Mouse (Mus musculus) heart, adult 18-20 months (tissue): ENCODE results near the gene Ifna7. TPM values are rescaled to one million over a fixed set of nuclear protein-coding genes. Genes with fewer than 3 reads are reported as not detected.
"Not testable (repeated sequence)": the region's sequence is repeated elsewhere in the genome, so short reads cannot be mapped to it uniquely, and the experiment has no call there.

Experiments used
- DNase-seq, 2 experiments: peaks; one replicate each; pipeline ENCODE4 v3.0.0; 2021 to 2022; ENCODE audit warnings: mixed read lengths in 1 of 2
- long read RNA-seq, 2 experiments: library from polyadenylated mRNA; stranded (forward); transcript quantifications; one replicate each; pipeline ENCODE4 v2.0.0; 2021
- total RNA-seq, 2 experiments: library from RNA; stranded (reverse); gene quantifications; 2 replicates each; pipeline ENCODE4 v1.2.3; 2021

The Ifna7 gene
- not detected for total RNA-seq
- long read RNA-seq, experiment 1 = 0 reads
- long read RNA-seq, experiment 2 = 0 reads

GRCm38 (mm10) chr4:88815928-88816327, at the start of gene Ifna7:
Gene Ifna7 (plus strand): TSS chr4:88816228.
- no peak for DNase-seq

GRCm38 (mm10) chr4:88773534-88773933, 42.5 kb upstream of the Ifna7 start, which contains the start of gene Gm13290:
Gene Gm13290 (plus strand): TSS chr4:88773834.
- DNase-seq = not testable (repeated sequence)

GRCm38 (mm10) chr4:88776622-88777021, 39.4 kb upstream of the Ifna7 start, which contains the start of gene Gm13289:
Gene Gm13289 (plus strand): TSS chr4:88776922.
- not testable (repeated sequence) for DNase-seq

- not testable (repeated sequence) for DNase-seq
Observed at GRCm38 (mm10) chr4:88779550-88779949, 36.5 kb upstream of the Ifna7 start, which contains the start of gene Gm13272. Gene Gm13272 (plus strand): TSS chr4:88779850.

- DNase-seq = peak in 1 of 2 experiments; percentile 7
Observed at GRCm38 (mm10) chr4:88780320-88780719, 35.7 kb upstream of the Ifna7 start.

GRCm38 (mm10) chr4:88781831-88782230, 34.2 kb upstream of the Ifna7 start, which contains the start of gene Ifnz:
Gene Ifnz (plus strand): TSS chr4:88782131.
- DNase-seq = not testable (repeated sequence)

- peak; percentile 7 to 47 for DNase-seq
Observed at GRCm38 (mm10) chr4:88782335-88782734, 33.7 kb upstream of the Ifna7 start.

GRCm38 (mm10) chr4:88785409-88785808, 30.6 kb upstream of the Ifna7 start, which contains the start of gene Gm13276:
Gene Gm13276 (plus strand): TSS chr4:88785709.
- DNase-seq = not testable (repeated sequence)

- DNase-seq = peak; percentile 66 to 83
Observed at GRCm38 (mm10) chr4:88788402-88788801, 27.6 kb upstream of the Ifna7 start, which contains the start of gene Gm13277. Gene Gm13277 (plus strand): TSS chr4:88788632.

- not testable (repeated sequence) for DNase-seq
Observed at GRCm38 (mm10) chr4:88791250-88791649, 24.8 kb upstream of the Ifna7 start, which contains the start of gene Gm13278. Gene Gm13278 (plus strand): TSS chr4:88791550.

GRCm38 (mm10) chr4:88793936-88794675, 21.9 kb upstream of the Ifna7 start, which contains the start of gene Gm13275:
Gene Gm13275 (plus strand): TSS chr4:88794487.
- peak; percentile 71 to 94 for DNase-seq

GRCm38 (mm10) chr4:88797097-88797496, 18.9 kb upstream of the Ifna7 start, which contains the start of gene Gm13279:
Gene Gm13279 (plus strand): TSS chr4:88797397.
- not testable (repeated sequence) for DNase-seq

GRCm38 (mm10) chr4:88799365-88799764, 16.7 kb upstream of the Ifna7 start, which contains the start of gene Gm13285:
Gene Gm13285 (plus strand): TSS chr4:88799665.
- not testable (repeated sequence) for DNase-seq

GRCm38 (mm10) chr4:88802954-88803353, 13.1 kb upstream of the Ifna7 start, which contains the start of gene Gm13287:
Gene Gm13287 (plus strand): TSS chr4:88803254.
- not testable (repeated sequence) for DNase-seq

GRCm38 (mm10) chr4:88805231-88805630, 10.8 kb upstream of the Ifna7 start, which contains the start of gene Gm13288:
Gene Gm13288 (plus strand): TSS chr4:88805531.
- DNase-seq = not testable (repeated sequence)

- peak; percentile 18 to 44 for DNase-seq
Observed at GRCm38 (mm10) chr4:88805761-88806160, 10.3 kb upstream of the Ifna7 start.

- no peak for DNase-seq
Observed at GRCm38 (mm10) chr4:88819659-88820058, 3.6 kb downstream of the Ifna7 start, which contains the start of gene Ifna11. Gene Ifna11 (plus strand): TSS chr4:88819959.

- peak in 1 of 2 experiments; percentile 25 for DNase-seq
Observed at GRCm38 (mm10) chr4:88822995-88823394, 7.0 kb downstream of the Ifna7 start.

- DNase-seq = not testable (repeated sequence)
Observed at GRCm38 (mm10) chr4:88827116-88827515, 11.1 kb downstream of the Ifna7 start, which contains the start of gene Ifna6. Gene Ifna6 (plus strand): TSS chr4:88827416.

- peak in 1 of 2 experiments; percentile 53 for DNase-seq
Observed at GRCm38 (mm10) chr4:88830523-88830922, 14.5 kb downstream of the Ifna7 start.

GRCm38 (mm10) chr4:88835225-88835624, 19.2 kb downstream of the Ifna7 start, which contains the start of gene Ifna5:
Gene Ifna5 (plus strand): TSS chr4:88835525.
- DNase-seq = not testable (repeated sequence)

- peak in 1 of 2 experiments; percentile 26 for DNase-seq
Observed at GRCm38 (mm10) chr4:88838828-88839227, 22.8 kb downstream of the Ifna7 start.
